Mouse (Mus musculus): ENCODE results near the gene Plekhg1.

GRCm38 (mm10) chr10:3831597-3832351, 91.6 kb downstream of the Plekhg1 start:
- TF ChIP-seq POLR2A (IDR thresholded peaks at IDR 0.05; ENCODE audit: control insufficient read depth, extremely low read depth, insufficient read depth, low read length, poor library complexity): no peak
- TF ChIP-seq CTCF (IDR thresholded peaks at IDR 0.05; ENCODE audit: borderline replicate concordance, control insufficient read depth, extremely low read depth, insufficient read depth, low read length, poor library complexity): no peak

Measured in thymus, adult 2 months (tissue).